15 mouse cellular contexts compared by ENCODE assay signal in genomic region chr9:114016402-114016801, GRCm38 (mm10). TPM values are rescaled to one million over a fixed set of nuclear protein-coding genes. Genes with fewer than 3 reads are reported as not detected.
DNase-seq lines count a peak whose midpoint lies in the region; ATAC-seq lines count a peak whose summit lies in the region.
"Had no signal": no experiment of that assay in that cellular context is flagged by ENCODE, and none has a peak within 500 bp of the region (broad histone marks: within the 10 kb centered on the region; RNA-seq: fewer than 3 reads in every experiment).

No protein-coding gene starts in this region.

- DNase-seq in CD4-positive helper T cell, adult 2 months (ENCODE audit: low read depth, low spot score) = peak; percentile 45
- peak; percentile 25 for DNase-seq in Muller cell, postnatal 12 days (ENCODE audit: inconsistent ontology term)
- no peak for DNase-seq in adrenal gland, postnatal 4 days (ENCODE audit: low spot score in 2 of 2)
- DNase-seq in spleen, postnatal 4 days (ENCODE audit: low spot score in 2 of 2) = no peak
- no peak for DNase-seq in kidney, postnatal 4 days
- DNase-seq in thymus, postnatal 10 days (ENCODE audit: low spot score in 2 of 2) = no peak
- DNase-seq: cerebellum, adult 11-12 months; heart, postnatal 10 days; kidney, postnatal 14 days; layer of hippocampus, postnatal 36 days; lung, postnatal 4 days had no signal

- peak; percentile 80 for ATAC-seq in granulocyte monocyte progenitor cell, adult 5-6 weeks (replicated peaks; ENCODE audit: poor library complexity, severe bottlenecking)
- peak; percentile 82 for ATAC-seq in megakaryocyte-erythroid progenitor cell, adult 5-6 weeks (replicated peaks; ENCODE audit: low FRiP score, low TSS enrichment, poor library complexity, severe bottlenecking)
- ATAC-seq: forebrain, embryonic 15.5 days; intestine, postnatal 0 days had no signal

RNA-seq across cellular contexts. Expression of gene Fbxl2, which starts 29.6 kb away (rescaled TPM):
- 0.75 and 6.0 TPM in 2 replicates for total RNA-seq in granulocyte monocyte progenitor cell, adult 5-6 weeks (2014; fragmentation: Nextera tagmentation)
- 0.39 and 0.98 TPM in 2 replicates for total RNA-seq in granulocyte monocyte progenitor cell, adult 5-6 weeks (2017)
- total RNA-seq in megakaryocyte-erythroid progenitor cell, adult 5-6 weeks (2014; fragmentation: Nextera tagmentation) = 2.6 and 4.0 TPM in 2 replicates
- total RNA-seq in megakaryocyte-erythroid progenitor cell, adult 5-6 weeks (2017) = 1.3 and 1.8 TPM in 2 replicates
- total RNA-seq in adrenal gland, postnatal 4 days (2021) = 1 to 10 TPM; 4.9 to 5.7 TPM

RNA-seq across cellular contexts. Expression of gene Susd5, which starts 40.5 kb away (rescaled TPM):
- total RNA-seq in granulocyte monocyte progenitor cell, adult 5-6 weeks (2014; fragmentation: Nextera tagmentation) = not detected in 2 replicates
- total RNA-seq in granulocyte monocyte progenitor cell, adult 5-6 weeks (2017) = not detected in 2 replicates
- not detected in 2 replicates for total RNA-seq in megakaryocyte-erythroid progenitor cell, adult 5-6 weeks (2014; fragmentation: Nextera tagmentation)
- total RNA-seq in megakaryocyte-erythroid progenitor cell, adult 5-6 weeks (2017) = not detected in 2 replicates
- total RNA-seq in adrenal gland, postnatal 4 days (2021) = under 1 TPM; 0.67 to 0.76 TPM

Comparison
In these comparisons a context has a peak if more than half of its experiments do, and no peak if none do; other contexts are left out.
1. DNase-seq: peak in CD4-positive helper T cell, adult 2 months (single experiment) and Muller cell, postnatal 12 days (single experiment); none in adrenal gland, postnatal 4 days (0 of 2), spleen, postnatal 4 days (0 of 2), kidney, postnatal 4 days (0 of 2) and thymus, postnatal 10 days (0 of 2).